Mouse (Mus musculus) lung, embryonic 16.5 days (tissue): ENCODE measurements around the gene Polr1a. TPM values are rescaled to one million over a fixed set of nuclear protein-coding genes. Genes with fewer than 3 reads are reported as not detected.

Source experiments
- ATAC-seq: fragments of 200-750 bp; cut with Nextera tagmentation; 2 replicates; pipeline ENCODE4 v1.8.0; 2017; ENCODE audit warnings: low read depth, mild to moderate bottlenecking, moderate library complexity
- H3K27ac ChIP-seq: fragments of 300-500 bp; sonication (generic); 2 replicates; pipeline ENCODE4 v1.5.1; 2014; ENCODE audit warnings: mild to moderate bottlenecking, control low read depth, low read length
- H3K27me3 ChIP-seq: fragments of 300-500 bp; sonication (generic); 2 replicates; pipeline ENCODE4 v1.6.1; 2014; ENCODE audit warnings: low read depth, low read length, mixed read lengths; ENCODE audit not compliant: control insufficient read depth, insufficient read depth
- H3K36me3 ChIP-seq: fragments of 300-500 bp; sonication (generic); 2 replicates; pipeline ENCODE4 v1.6.1; 2014; ENCODE audit warnings: low read length; ENCODE audit not compliant: control insufficient read depth, insufficient read depth
- H3K4me1 ChIP-seq: fragments of 300-500 bp; sonication (generic); replicated peaks from 2 replicates; pipeline ENCODE4 v1.6.1; 2014; ENCODE audit warnings: low read length, mixed read lengths; ENCODE audit not compliant: control insufficient read depth, insufficient read depth
- H3K4me2 ChIP-seq: fragments of 300-500 bp; sonication (generic); 2 replicates; pipeline ENCODE4 v1.6.1; 2014; ENCODE audit warnings: low read depth, low read length, control low read depth
- H3K4me3 ChIP-seq: fragments of 300-500 bp; sonication (generic); 2 replicates; pipeline ENCODE4 v1.5.1; 2014; ENCODE audit warnings: mild to moderate bottlenecking, low read length, control low read depth
- H3K9ac ChIP-seq: fragments of 300-500 bp; sonication (generic); 2 replicates; pipeline ENCODE4 v1.6.1; 2014; ENCODE audit warnings: low read length, control low read depth
- H3K9me3 ChIP-seq: fragments of 300-500 bp; sonication (generic); 2 replicates; pipeline ENCODE4 v1.6.1; 2016; ENCODE audit warnings: low read length; ENCODE audit not compliant: control insufficient read depth
- WGBS: fragments of 180-500 bp; shearing (Covaris S2); extraction: QIAGEN DNeasy Blood & Tissue Kit; methylation state at CpG from one replicate; pipeline ENCODE4 v1.1.7; 2014; 5-methylcytosine and 5-hydroxymethylcytosine counted together
- polyA plus RNA-seq: library from polyadenylated mRNA; unstranded; fragments of >200 nt; fragmentation: Nextera tagmentation; extraction: Ambion mirVana; gene quantifications from 2 replicates; pipeline ENCODE4 v1.2.1, GENCODE M21; 2015

The Polr1a gene
- polyA plus RNA-seq, 1 experiment from 2014 or later: 26.5 TPM

DNA sequence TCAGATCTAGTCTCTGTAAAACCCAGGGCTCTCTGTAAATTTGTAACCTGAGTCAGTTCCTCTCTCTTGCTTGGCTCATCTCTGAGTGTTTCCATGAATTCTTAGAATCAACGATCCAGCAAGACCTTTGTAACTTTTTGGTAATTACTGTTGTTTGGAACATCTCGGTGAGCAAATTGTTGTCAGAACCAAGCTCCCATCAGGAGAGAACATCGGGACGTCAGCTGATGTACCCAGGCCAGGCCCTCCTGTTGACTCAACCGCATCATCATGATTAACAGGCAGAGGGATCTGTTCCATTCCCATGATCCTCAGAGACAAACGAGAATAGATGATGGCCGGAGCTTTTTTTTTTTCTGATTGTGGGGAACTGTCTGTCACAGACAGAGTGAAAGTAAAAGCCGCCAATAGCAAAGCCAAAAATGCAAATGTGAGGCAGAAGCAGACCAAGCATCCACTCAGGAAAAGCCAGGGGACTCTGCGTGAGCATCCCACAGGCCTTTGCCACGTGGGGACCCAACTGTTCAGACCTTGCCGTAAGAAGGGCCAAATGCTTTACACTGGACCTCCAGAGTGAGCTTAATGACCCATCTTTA, 91.2 kb downstream of the Polr1a start:
- 76% methylated on average over 11 of the region's 11 CpGs for WGBS
- Histone ChIP-seq H3K4me2 (no peak overlapping the region), H3K4me1 (no peaks in the 10 kb centered on the region), H3K36me3 (no peaks in the 10 kb centered on the region), H3K4me3 (no peak overlapping the region), H3K27ac (no peak overlapping the region), H3K27me3 (no peaks in the 10 kb centered on the region), H3K9me3 (no peaks in the 10 kb centered on the region; the same call in 1 of the 2 replicates), H3K9ac (no peak overlapping the region)
- ATAC-seq: no peak

DNA sequence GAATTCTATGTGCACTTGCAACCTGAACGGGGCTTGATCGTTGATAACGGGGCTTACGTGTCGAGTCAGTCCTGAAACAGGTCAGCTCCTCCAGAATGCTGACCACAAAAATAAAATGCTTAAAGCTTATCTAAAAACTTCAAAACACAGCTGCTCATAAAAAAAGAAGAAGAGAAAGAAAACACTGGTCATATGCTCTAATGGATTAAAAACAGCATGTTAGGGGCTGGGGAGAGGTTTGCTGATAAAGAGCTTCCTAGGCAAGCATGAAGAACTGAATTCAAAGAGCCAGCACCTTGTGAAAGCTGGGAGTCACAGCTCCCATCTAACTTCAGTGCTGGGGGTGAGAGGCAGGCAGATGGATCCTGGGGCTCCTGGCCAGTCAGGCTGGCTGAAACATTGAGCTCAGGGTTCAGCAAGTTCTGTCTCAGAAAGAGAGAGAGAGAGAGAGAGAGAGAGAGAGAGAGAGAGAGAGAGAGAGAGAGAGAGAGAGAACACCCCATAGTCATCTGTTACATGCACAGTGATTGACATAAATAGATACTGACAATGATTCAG, 92.4 kb downstream of the Polr1a start:
- H3K36me3 ChIP-seq: no peaks in the 10 kb centered on the region
- no peaks in the 10 kb centered on the region for H3K4me1 ChIP-seq
- H3K9me3 ChIP-seq: no peaks in the 10 kb centered on the region; the same call in 1 of the 2 replicates
- H3K9ac ChIP-seq: no peak overlapping the region
- no peak overlapping the region for H3K4me3 ChIP-seq
- WGBS: 62% methylated on average over 5 of the region's 5 CpGs
- no peaks in the 10 kb centered on the region for H3K27me3 ChIP-seq
- ATAC-seq: no peak
- H3K4me2 ChIP-seq: no peak overlapping the region
- no peak overlapping the region for H3K27ac ChIP-seq

DNA sequence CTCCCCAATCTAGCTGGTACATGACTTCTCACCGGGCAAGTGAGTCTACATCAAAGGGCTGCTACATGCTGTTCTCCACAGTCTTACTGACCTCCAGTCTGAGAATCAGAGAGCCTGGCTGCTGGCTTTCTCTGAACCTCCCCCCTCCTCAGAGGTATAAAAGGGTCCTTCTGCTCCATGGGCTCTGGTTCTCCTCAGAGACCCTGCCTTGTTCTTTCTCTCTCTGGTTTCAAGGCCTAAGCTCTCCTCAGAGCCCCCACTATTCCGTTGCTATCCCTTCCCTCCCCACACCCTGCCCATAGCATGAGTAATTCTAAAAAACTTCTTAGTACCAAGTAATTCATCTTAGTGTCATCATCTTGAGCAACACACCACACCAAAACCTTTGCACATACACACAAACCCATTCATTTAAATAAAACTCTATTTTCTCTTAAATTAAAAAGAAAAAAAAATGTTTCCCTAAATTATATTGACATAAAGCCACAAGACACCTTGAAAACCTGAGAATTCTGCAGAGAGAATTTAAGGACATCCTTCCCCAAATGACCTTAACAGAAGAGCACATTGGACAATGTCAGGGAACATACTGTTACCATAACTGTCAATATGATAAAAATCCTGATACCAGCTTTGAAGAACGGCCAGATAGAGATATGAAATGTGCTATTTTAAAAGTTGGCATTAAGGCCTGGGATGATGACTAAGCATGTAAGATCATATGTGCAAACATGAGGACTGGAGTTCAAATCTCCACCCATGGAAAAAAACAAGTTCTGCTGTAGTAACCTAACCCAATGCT, 98.8 kb downstream of the Polr1a start:
- no peaks in the 10 kb centered on the region for H3K4me1 ChIP-seq
- no peaks in the 10 kb centered on the region for H3K36me3 ChIP-seq
- no peak for ATAC-seq
- H3K9me3 ChIP-seq: no peaks in the 10 kb centered on the region
- no peaks in the 10 kb centered on the region for H3K27me3 ChIP-seq
- H3K4me2 ChIP-seq: no peak overlapping the region
- no peak overlapping the region for H3K27ac ChIP-seq
- no peak overlapping the region for H3K4me3 ChIP-seq
- no peak overlapping the region for H3K9ac ChIP-seq
- WGBS: 57% methylated on average over 3 of the region's 3 CpGs

DNA sequence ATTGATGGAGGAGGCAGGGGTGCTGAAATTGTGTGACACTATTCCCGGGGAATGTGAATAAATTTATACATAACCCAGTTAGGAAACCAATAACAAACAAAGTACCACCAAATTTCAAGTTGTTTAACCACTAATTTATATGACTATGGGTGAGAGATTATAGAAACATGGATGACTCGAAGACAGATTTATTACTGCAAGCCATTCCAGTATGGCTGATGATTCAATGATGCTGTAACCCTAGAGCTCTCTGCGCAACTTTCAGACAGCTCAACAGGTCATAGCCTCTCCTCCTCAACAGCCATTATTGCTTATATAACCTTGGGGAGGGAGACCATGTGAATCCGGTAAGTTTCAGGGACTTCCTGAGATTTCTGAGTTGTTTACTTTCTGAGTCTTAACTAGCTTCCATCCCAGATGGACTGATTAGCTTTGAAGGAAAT, 99.4 kb downstream of the Polr1a start:
- Histone ChIP-seq H3K4me3 (no peak overlapping the region), H3K9me3 (no peaks in the 10 kb centered on the region), H3K27me3 (no peaks in the 10 kb centered on the region), H3K4me2 (no peak overlapping the region), H3K4me1 (no peaks in the 10 kb centered on the region), H3K9ac (no peak overlapping the region), H3K36me3 (no peaks in the 10 kb centered on the region), H3K27ac (no peak overlapping the region)
- no peak for ATAC-seq
- 83% methylated on average over 4 of the region's 4 CpGs for WGBS

DNA sequence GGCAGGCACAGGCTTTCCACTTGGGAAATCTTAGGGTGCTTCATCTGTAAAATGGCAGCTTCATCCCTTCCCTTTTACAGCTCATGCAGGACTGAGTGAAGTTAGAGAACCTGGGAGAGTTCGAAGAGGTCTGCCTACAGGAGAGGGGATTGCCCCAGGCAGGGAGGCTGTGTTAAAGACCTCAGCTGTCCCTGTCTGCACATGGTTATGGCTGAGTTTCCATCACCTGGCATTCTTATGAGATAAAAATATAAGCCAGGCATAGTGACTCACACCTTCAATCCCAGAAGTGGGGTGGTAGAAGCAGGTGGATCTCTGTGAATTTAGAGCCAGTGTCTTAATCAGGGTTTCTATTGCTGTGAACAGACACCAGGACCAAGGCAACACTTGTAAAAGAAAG, 100.6 kb downstream of the Polr1a start:
- no peaks in the 10 kb centered on the region for H3K4me1 ChIP-seq
- no peak overlapping the region for H3K27ac ChIP-seq
- H3K27me3 ChIP-seq: no peaks in the 10 kb centered on the region
- 80% methylated on average over 1 of the region's 1 CpGs for whole genome bisulfite sequencing
- H3K9ac ChIP-seq: no peak overlapping the region
- no peaks in the 10 kb centered on the region for H3K36me3 ChIP-seq
- ATAC-seq: no peak
- no peak overlapping the region for H3K4me3 ChIP-seq
- no peak overlapping the region for H3K4me2 ChIP-seq
- H3K9me3 ChIP-seq: no peaks in the 10 kb centered on the region

DNA sequence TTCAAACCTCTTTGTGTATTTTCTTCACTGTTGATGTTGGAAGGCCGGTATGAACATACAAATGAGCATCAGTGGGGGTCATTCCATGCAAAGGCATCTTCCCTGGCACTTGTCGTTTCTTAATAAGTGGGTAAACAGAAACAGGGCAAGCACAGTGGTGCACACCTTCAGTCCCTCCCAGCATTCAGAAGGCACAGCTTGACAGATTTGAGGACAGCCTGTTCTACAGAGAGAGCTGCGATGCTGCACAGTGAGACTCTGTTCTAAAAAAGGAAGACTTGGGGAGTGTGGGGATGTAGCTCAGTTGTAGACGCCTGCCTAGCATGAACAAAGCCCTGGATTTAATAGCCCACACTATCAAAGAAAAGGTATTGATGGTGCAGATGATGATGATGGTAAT, 105.2 kb downstream of the Polr1a start:
- H3K4me2 ChIP-seq: no peak overlapping the region
- no peak for ATAC-seq
- no peaks in the 10 kb centered on the region for H3K27me3 ChIP-seq
- no peaks in the 10 kb centered on the region for H3K9me3 ChIP-seq
- H3K36me3 ChIP-seq: no peaks in the 10 kb centered on the region
- no peak overlapping the region for H3K9ac ChIP-seq
- H3K4me3 ChIP-seq: no peak overlapping the region
- no peaks in the 10 kb centered on the region for H3K4me1 ChIP-seq
- 63% methylated on average over 4 of the region's 4 CpGs for WGBS
- H3K27ac ChIP-seq: no peak overlapping the region

DNA sequence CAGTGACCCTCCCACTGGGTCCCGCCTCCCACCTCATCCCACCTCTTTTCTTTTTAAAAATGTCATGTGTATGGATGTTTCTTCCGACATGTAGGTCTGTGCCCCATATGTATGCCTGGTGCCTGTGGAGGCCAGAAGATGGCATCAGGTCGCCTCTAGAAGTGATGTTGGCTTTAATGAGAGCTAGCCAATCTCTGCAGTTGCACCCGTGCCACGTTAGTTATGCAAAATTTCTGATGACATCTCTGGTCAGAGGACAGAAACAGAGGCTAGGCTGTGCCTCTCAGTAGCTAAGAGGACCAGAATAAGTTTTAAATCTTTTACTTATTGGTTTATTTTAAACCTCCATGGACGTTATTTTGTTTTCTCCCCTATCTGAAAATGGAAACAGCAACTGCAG, 109.2 kb downstream of the Polr1a start:
- Histone ChIP-seq H3K4me2 (no peak overlapping the region), H3K4me3 (no peak overlapping the region), H3K27me3 (no peaks in the 10 kb centered on the region), H3K9ac (no peak overlapping the region), H3K27ac (no peak overlapping the region), H3K9me3 (no peaks in the 10 kb centered on the region), H3K36me3 (no peaks in the 10 kb centered on the region), H3K4me1 (no peaks in the 10 kb centered on the region)
- ATAC-seq: no peak
- 64% methylated on average over 6 of the region's 6 CpGs for WGBS

DNA sequence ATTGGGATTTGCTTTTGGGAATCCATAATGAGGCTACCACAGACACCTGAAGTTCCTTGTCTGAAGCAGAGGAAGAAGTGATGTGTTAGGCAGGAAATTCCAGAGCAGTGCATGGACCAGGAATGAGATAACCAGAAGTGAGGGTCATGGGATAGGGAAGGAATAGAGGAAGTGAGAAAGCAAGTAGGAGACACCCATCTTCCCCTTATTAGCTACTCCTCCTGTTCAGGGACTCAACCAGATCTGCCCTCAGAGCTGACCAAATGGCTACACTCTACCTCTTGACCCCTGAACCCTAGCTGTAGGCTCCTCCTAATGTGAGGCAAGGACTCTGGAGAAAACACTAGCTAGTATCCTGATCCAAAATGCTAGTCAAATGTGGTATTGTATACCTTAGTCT, 116.6 kb downstream of the Polr1a start:
- no peak overlapping the region for H3K9ac ChIP-seq
- ATAC-seq: no peak
- H3K9me3 ChIP-seq: no peaks in the 10 kb centered on the region
- H3K4me2 ChIP-seq: no peak overlapping the region
- no peaks in the 10 kb centered on the region for H3K36me3 ChIP-seq
- H3K4me3 ChIP-seq: no peak overlapping the region
- no peaks in the 10 kb centered on the region for H3K27me3 ChIP-seq
- no peaks in the 10 kb centered on the region for H3K4me1 ChIP-seq
- no peak overlapping the region for H3K27ac ChIP-seq

DNA sequence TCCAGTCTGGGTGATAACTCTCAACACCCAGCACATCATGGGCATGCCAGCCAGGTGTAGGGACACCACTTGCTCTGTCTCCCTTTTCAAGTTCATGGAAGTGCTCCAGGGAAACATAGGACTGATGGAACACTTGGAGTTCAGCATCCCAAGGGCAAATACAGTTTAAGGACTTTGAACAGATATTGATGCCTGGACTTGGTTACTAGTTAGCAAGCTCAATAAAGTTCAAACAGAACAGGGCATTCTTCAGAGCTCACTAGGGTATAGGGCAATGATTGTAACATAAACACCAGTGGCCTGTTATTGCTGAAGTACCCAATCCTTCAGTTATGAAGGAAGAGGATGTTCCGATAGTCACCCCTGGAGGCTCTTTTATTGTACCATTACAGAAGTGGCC, 119.2 kb downstream of the Polr1a start:
- Histone ChIP-seq H3K27ac (no peak overlapping the region), H3K4me2 (no peak overlapping the region), H3K4me3 (no peak overlapping the region), H3K4me1 (no peaks in the 10 kb centered on the region), H3K36me3 (no peaks in the 10 kb centered on the region), H3K9me3 (no peaks in the 10 kb centered on the region), H3K27me3 (no peaks in the 10 kb centered on the region), H3K9ac (no peak overlapping the region)
- 91% methylated on average over 1 of the region's 1 CpGs for WGBS
- no peak for ATAC-seq
